Mouse (Mus musculus): ENCODE measurements around the gene Hrh3.
A peak's percentile ranks its signal among the peaks of the same experiment; 100 is the strongest.

The Hrh3 gene

DNA sequence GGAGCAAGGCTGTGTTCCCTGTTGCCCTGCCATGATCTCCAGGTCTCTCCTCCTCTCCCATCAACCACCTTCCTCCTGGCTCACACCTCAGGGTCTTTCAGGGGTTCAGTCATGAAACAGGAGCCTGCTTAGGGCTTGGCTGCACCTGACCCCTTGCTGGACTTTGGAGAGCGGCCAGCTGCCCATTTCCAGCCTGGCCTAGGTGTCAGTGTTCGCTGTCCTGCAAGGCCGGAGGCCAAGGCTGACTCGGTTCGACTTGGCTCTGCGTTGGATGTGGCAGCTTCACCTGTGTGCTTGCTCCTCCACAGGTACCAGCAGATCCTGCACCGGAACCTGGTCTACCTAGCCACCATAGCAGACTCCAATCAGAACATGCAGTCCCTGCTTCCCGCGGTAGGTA is 51.3 kb downstream of the Hrh3 start:
- DNase-seq = no peak

DNA sequence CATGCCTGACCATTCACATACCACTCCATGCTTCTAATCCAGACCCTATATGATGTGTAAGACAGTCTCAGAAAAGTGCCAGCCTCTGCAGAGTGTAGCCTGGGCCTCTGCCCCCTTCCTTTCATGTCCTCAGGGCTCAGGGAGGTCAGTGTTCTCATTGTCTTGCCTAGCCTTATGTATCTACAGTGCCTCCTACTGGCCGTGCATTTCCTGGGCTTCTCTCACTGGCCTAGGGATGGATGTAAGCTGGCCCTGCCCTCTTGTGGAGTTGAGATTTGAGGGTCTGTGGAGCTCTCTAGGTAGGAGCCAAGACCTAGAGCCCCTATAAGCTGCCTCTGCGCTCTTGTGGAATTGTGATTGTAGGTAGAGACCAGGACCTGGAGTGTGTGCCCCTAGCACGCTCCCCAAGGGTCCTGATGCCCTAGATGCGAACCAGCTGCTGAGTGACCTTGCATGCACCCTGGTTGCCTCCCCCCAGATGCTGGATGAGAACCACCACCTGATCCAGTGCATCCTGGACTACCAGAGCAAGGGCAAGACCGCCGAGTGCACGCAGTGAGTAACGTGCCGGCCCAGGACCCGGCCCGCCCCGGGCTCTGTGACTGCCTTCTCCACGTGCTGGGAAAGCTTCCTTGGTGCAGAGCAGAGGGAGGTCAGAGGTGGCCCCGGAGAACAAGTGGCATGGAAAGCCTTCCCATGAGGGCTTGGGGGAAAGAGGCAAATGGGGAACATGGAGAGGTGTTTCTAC is 52.1 kb downstream of the Hrh3 start:
- DNase-seq = peak; percentile 39

DNA sequence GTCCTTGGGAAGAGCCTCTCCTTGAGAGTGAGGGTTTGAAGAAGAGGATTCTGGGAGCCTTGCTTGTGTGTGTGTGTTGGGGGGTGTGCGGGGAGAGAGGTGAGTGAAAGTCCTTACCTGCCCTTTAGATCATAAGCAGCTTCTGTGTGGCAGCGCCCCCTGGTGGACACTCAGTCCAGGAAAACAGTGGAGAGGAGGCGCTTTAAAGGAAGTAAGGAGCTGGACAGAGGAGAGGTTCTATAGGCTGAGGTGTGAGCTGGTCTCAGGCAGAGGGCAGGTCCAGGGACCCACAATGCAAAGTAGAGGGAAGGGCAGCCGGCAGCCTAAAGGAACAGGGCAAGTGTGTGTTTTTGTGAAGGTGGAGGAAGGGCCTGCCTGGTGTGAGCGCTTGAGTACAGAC is 53.3 kb downstream of the Hrh3 start:
- DNase-seq = peak; percentile 75

Measured in embryo, embryonic 11 days (tissue).